Mouse (Mus musculus) ZHBTc4 (cell line): ENCODE results near the gene Itfg2.

Source experiments
- DNase-seq: peaks from one replicate; pipeline ENCODE4 v3.0.0-alpha.2; 2011; ENCODE audit warnings: low read depth, low spot score

Gene Itfg2

DNA sequence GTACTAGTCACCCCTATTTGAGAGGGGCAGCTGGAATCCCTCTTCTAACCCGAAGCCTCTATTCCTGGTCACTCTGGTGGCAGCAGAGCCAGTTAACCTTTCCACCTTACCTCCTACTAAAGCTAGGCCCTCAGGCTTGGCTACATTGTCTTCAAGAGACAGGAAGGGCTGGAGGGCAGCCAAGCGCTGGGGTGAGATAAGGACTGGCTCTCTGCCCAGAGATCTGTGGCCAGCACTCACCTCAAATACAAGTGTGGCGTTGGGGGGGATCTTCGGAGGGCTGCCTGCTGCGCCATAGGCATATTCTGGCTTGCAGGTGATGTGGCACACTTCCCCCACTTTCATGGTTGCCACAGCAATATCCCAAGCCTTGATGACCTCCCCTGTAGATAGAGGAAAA is 10.7 kb upstream of the Itfg2 start:
- DNase-seq: no peak

- no peak for DNase-seq
Observed at GRCm38 (mm10) chr6:128433566-128433965, 8.8 kb upstream of the Itfg2 start.

DNA sequence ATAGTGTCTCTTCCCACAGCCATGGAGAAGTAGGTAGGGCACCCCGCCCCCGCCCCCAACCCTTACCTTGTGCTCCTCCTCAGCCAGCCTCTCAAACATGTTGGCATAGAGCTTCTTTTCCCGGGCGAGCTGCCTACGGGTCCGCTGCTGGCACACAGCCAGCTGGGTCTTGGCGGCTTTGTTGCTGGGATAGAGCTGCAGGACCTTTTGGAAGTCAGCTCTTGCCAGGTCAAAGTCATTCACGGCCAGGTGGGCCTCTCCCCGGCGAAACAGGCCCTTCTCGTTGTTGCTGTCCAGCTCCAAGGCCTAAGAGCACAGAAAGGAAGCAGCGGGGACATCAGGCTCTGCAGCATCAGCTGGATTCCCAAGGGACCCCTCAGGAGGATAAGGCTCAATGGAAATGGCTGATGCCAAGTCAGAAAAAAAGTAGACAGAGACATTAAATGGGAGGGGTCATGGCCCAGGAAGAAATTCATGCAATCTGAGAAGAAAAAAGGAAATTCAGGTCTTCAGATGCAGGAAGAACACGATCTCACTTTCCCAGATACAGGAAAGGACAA is 7.7 kb upstream of the Itfg2 start:
- DNase-seq: no peak

GRCm38 (mm10) chr6:128429826-128430225 is 5.1 kb upstream of the Itfg2 start:
- peak; percentile 53 for DNase-seq

DNA sequence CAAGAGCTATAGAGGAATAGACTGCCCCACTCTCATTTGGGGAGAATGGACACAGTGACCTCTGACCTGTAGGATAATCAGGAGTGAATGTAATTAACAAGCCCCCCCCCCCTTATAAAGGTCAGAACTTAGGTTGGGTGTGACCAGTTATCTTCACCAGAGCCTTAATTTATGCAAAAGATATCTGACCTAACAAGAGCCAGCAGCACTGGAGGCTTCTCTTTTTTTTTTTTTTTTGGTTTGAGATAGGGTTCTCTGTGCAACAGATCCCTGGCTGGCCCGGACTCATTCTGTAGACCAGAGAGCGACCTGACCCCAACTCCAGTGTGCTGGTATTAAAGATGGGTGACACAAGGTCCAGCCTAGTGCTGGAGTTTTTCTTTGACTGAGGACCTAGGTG is 4.6 kb upstream of the Itfg2 start:
- DNase-seq: no peak

- DNase-seq: no peak
Observed at GRCm38 (mm10) chr6:128427571-128427970, 2.8 kb upstream of the Itfg2 start.

DNA sequence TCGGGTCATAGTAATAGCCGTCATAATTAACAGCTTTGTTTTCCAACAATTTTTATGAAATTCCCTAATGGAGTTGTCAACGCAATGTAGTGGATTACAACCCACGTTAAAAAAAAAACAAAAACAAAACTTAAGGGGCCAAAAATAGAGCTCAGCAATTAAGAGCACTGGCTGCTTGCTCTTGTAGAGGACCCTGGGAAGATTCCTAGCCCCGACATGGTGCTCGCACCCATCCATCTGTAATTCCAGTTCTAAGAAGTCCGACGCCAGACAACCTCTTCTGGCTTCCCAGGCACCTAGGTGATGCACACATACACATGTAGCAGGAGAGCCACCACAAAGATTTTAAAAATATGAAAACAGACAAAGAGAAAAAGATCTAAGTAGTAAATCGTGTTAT is 315 bp upstream of the Itfg2 start:
- DNase-seq: no peak

DNA sequence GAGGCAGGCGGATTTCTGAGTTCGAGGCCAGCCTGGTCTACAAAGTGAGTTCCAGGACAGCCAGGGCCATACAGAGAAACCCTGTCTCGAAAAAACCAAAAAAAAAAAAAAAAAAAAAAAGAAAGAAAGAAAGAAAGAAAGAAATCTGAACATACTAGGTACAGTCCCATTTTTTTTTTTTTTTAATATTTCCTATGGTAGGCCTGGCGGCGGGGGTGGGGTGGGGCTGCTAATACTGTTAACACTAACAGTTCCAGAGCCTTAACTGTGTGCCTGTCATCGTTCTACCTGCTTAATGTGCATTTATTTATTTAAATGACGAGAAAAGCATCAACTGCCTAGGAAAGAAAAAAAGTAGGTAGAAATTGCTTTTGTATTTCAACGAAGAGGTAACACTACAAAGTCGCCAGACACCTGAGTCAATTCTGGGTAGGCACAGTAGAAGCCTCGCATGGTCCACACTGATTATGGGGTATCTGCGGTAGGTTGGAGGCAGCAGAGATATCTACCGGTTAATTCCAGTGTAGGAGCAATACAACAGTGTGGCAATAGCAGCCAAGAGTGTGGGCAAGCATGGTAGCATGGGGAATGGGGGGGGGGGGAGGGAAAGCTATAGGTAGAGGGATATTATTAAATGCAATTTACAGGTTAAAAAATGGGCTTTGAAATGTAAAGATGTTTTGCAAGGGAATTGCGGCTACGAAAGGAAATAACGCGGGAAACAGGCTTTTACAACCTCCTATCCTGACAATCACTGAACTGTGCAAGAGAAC is 1.0 kb downstream of the Itfg2 start:
- no peak for DNase-seq

DNA sequence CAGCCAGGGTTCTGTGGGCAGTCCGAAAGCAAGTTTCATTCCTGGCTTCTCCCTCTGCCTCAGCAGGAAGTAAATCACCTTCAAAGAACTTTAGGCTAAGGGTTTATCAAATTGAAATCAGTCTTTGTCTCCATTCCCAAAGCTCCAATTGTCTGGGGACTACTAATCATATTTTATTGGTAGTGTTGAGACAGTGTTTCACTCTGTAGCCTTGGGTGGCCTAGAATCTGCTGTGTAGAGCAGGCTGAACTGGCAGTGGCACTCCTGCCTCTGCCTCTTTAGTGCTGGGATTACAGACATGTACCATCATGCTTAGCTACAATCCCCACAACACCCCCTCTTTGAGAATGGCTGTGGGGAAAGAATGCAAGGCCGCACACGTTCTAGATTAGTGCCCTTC is 3.3 kb downstream of the Itfg2 start:
- DNase-seq: no peak

- DNase-seq: no peak
Observed at GRCm38 (mm10) chr6:128421036-128421435, 3.7 kb downstream of the Itfg2 start.

DNA sequence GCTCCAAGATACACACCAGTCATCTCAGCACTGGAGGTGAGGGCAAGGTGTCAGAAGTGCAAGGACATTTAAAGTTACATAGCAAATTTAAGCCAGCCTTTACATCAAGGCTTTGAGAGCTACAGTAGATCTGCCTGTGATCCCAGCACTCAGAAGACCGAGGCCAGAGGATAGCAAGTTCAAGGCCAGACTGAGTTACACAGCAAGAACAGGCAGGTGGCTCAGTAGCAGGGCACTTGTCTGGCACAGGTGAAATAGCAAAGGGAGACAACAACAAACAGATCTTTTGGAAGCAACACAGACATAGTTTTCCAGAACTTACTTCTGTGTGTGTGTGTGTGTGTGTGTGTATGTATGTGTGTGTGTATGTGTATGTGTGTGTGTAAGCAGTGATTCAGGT is 6.7 kb downstream of the Itfg2 start:
- DNase-seq: no peak

- no peak for DNase-seq
Observed at GRCm38 (mm10) chr6:128416169-128416568, 8.6 kb downstream of the Itfg2 start.

DNA sequence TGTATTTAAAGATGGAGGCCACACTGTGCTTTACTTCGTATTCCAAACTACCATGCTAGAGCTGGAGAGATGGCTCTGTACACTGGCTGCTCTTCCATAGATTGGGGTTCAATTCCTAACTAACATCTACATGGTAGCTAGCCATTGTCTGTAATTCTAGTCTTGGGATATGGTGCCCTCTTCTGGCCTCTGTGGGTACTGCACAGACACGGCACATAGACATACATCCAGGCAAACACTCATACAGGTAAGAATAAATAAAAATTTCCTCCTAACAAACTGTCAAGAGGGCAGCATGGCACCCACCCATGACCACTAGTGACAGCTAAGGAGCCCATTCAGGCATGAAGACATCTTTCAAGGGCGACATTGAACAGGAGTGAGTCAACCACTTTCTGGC is 13.6 kb downstream of the Itfg2 start:
- DNase-seq: peak; percentile 77

- DNase-seq: no peak
Observed at GRCm38 (mm10) chr6:128410305-128410704, 14.4 kb downstream of the Itfg2 start.

GRCm38 (mm10) chr6:128408544-128409125 is 16.1 kb downstream of the Itfg2 start:
- DNase-seq: peak; percentile 66

DNA sequence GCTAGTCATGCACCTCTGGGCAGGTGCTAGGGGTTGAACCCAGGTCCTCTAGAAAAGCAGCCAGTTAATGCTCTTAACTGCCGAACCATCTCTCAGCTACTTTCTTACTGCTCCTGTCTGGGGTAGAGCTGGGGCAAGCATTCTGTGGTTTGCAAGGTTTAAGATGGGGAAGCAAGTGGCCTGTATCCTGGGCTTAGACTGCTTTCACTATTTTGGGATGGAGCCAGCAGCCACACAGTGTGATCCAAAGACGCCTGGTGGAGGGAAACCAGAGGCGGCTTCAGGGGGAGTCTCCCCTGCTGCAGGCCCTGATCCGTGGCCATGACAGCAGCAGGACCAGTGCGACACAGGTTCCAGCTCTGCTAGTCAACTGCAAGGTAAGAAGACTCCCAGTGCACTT is 20.0 kb downstream of the Itfg2 start:
- no peak for DNase-seq

GRCm38 (mm10) chr6:128399421-128400185 is 25.1 kb downstream of the Itfg2 start:
- DNase-seq: peak; percentile 23

DNA sequence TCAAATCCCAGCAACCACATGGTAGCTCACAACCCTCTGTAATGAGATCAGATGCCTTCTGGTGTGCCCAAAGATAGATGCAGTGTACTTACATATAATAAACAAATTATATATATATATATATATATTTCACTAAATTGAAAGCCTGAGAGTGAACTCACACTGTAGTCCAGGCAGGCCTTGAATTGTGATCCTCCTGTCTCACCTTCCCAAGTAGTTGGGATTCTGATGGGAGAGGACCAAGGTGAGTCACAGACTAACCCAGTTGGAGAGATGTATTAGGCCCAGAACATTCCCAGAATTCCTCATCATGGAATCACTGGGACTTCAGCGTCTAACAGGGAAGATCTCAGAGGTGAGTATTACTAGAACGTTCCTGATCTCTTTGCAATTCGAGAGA is 25.7 kb downstream of the Itfg2 start, which contains the start of gene Nrip2:
Nrip2 (plus strand) TSS at position 301 of the 400 bp plus-strand sequence.
- DNase-seq: no peak

GRCm38 (mm10) chr6:128397574-128398261 is 27.0 kb downstream of the Itfg2 start:
- DNase-seq: no peak

GRCm38 (mm10) chr6:128390683-128391082 is 34.0 kb downstream of the Itfg2 start:
- no peak for DNase-seq

GRCm38 (mm10) chr6:128389185-128389584 is 35.5 kb downstream of the Itfg2 start:
- DNase-seq: no peak

GRCm38 (mm10) chr6:128385026-128385425 is 39.7 kb downstream of the Itfg2 start:
- no peak for DNase-seq
